Mouse (Mus musculus) midbrain, embryonic 14.5 days (tissue): ENCODE data around the gene Klhl24. TPM values are rescaled to one million over a fixed set of nuclear protein-coding genes. Genes with fewer than 3 reads are reported as not detected.

ENCODE experiments used
- ATAC-seq: fragments of 200-750 bp; cut with Nextera tagmentation; 2 replicates; pipeline ENCODE4 v1.8.0; 2017; ENCODE audit warnings: moderate number of reproducible peaks, moderate library complexity; ENCODE audit not compliant: low FRiP score, low TSS enrichment
- DNase-seq: peaks from one replicate; pipeline ENCODE4 v3.0.0-alpha.2; 2015
- H3K27ac ChIP-seq: fragments of 300-500 bp; sonication (generic); replicated peaks from 2 replicates; pipeline ENCODE4 v1.5.1; 2014; ENCODE audit warnings: mild to moderate bottlenecking, low read depth, low read length, moderate library complexity
- H3K27me3 ChIP-seq: fragments of 300-500 bp; sonication (generic); 2 replicates; pipeline ENCODE4 v1.6.1; 2014; ENCODE audit warnings: low read length, control low read depth, mixed read lengths; ENCODE audit not compliant: control insufficient read depth, insufficient read depth
- H3K36me3 ChIP-seq: fragments of 300-500 bp; sonication (generic); 2 replicates; pipeline ENCODE4 v1.6.1; 2014; ENCODE audit warnings: low read length, control low read depth; ENCODE audit not compliant: control insufficient read depth, insufficient read depth
- H3K4me1 ChIP-seq: fragments of 300-500 bp; sonication (generic); 2 replicates; pipeline ENCODE4 v1.6.1; 2014; ENCODE audit warnings: mild to moderate bottlenecking, antibody characterized with exemption, low read length, control low read depth; ENCODE audit not compliant: control insufficient read depth, insufficient read depth
- H3K4me2 ChIP-seq: fragments of 300-500 bp; sonication (generic); 2 replicates; pipeline ENCODE4 v1.6.1; 2014; ENCODE audit warnings: mild to moderate bottlenecking, low read length, moderate library complexity
- H3K4me3 ChIP-seq: fragments of 300-500 bp; sonication (generic); replicated peaks from 2 replicates; pipeline ENCODE4 v1.5.1; 2014; ENCODE audit warnings: low read depth, low read length
- H3K9ac ChIP-seq: fragments of 300-500 bp; sonication (generic); replicated peaks from 2 replicates; pipeline ENCODE4 v1.6.1; 2014; ENCODE audit warnings: mild to moderate bottlenecking, low read length, moderate library complexity
- H3K9me3 ChIP-seq: fragments of 300-500 bp; sonication (generic); 2 replicates; pipeline ENCODE4 v1.6.1; 2016; ENCODE audit warnings: low read length, control low read depth, mixed read lengths; ENCODE audit not compliant: control insufficient read depth
- WGBS: fragments of 180-500 bp; shearing (Covaris S2); extraction: QIAGEN DNeasy Blood & Tissue Kit; methylation state at CpG from one replicate; pipeline ENCODE4 v1.1.7; 2014; 5-methylcytosine and 5-hydroxymethylcytosine counted together
- polyA plus RNA-seq: library from polyadenylated mRNA; unstranded; fragments of >200 nt; fragmentation: Nextera tagmentation; extraction: Ambion mirVana; gene quantifications from 2 replicates; pipeline ENCODE4 v1.2.1, GENCODE M21; 2014

Gene Klhl24
- polyA plus RNA-seq: 55.8 and 71.3 TPM in 2 replicates

DNA sequence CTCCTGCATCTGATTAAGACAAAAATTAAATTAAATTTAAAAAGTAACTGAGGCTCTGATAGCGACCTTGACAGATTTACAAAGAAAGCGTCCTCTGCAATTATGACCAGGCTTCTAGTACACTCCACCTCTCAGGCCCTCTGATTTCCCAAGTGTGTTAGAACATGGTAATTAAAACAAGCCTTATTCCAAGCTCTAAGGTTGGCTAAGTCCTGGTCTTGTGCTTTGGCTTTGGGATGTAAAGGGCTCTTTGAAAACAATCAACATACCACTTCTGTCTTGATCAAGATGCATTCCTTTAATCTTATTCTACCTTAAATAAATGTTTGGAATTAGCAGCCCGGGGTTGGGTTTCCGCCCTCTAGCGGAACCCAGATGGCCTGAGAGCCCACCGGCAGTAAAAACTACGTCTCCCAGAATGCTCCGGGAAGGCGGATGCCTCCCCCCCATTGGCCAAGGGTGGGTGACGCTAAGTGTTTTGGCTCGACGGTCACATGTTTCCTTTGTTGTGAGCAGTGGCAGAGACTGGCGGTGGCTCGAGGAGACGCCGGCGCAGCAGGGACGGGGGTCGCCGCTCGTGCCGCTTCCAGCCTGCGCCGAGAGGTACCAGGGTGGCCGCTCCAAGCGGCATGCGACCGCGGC lies at the start of gene Klhl24:
Gene Klhl24, plus strand, starts transcription at position 474 of the 642 bp plus-strand sequence.
- H3K4me3 ChIP-seq: peak within 1 kb of the TSS; percentile 98
- peaks cover 8% of the 10 kb centered on the region; the same call in 1 of the 2 replicates for H3K4me1 ChIP-seq
- ATAC-seq: peak; percentile 97
- H3K9ac ChIP-seq: peak within 1 kb of the TSS; percentile 99
- WGBS: 1% methylated on average over 29 of the region's 29 CpGs
- no peaks in the 10 kb centered on the region for H3K36me3 ChIP-seq
- peak within 1 kb of the TSS; percentile 59 for H3K4me2 ChIP-seq
- H3K9me3 ChIP-seq: no peaks in the 10 kb centered on the region; the same call in 1 of the 2 replicates
- DNase-seq: peak; percentile 98
- peak within 1 kb of the TSS; percentile 99 for H3K27ac ChIP-seq
- H3K27me3 ChIP-seq: no peaks in the 10 kb centered on the region

DNA sequence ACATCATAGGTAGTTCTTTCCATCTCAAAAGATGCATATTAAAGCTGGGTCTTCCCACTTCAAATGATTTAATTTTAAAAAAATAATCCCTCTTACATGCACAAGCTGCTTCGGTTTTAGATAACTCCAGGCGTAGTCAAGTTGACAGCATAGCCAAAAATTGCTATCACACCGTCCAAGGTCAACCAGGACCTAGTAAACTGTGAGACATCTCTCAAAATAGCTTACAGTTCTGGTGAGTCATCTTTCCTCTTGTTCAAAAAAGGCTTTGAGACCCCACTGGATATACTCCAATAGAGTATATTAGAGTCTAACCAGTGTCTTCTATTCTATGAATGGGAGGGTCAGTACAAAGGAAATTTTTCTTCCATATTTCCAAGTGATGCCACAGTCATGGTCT lies 44.7 kb upstream of the Klhl24 start:
- DNase-seq (no peak), ATAC-seq (no peak)
- Histone ChIP-seq H3K36me3 (no peaks in the 10 kb centered on the region), H3K4me2 (no peak overlapping the region), H3K27me3 (no peaks in the 10 kb centered on the region), H3K9me3 (no peaks in the 10 kb centered on the region), H3K4me3 (no peak overlapping the region), H3K9ac (no peak overlapping the region), H3K27ac (no peak overlapping the region), H3K4me1 (no peaks in the 10 kb centered on the region)
- WGBS: 94% methylated on average over 3 of the region's 3 CpGs

DNA sequence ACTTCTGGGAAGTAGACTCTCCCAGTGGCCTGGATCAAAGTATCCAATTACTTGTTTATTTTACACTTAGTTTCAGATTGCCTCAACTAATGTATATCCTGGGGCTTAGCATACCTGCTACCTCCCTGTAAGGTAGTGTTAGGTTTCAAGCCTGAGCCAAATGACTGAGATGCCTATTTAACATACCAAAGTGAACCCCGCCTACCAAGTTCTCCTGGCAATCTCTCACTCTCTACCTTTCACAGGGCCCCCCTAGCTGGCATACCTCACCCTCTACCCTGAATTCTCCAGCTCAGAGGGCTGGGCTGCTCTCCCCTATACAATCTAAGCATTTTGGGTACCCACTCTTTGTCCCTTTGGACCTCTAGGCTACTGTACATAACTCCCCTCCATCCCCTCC lies 24.6 kb upstream of the Klhl24 start:
- Histone ChIP-seq H3K4me3 (no peak overlapping the region), H3K27ac (no peak overlapping the region), H3K36me3 (no peaks in the 10 kb centered on the region), H3K9ac (no peak overlapping the region), H3K4me2 (no peak overlapping the region), H3K9me3 (no peaks in the 10 kb centered on the region), H3K4me1 (no peaks in the 10 kb centered on the region), H3K27me3 (no peaks in the 10 kb centered on the region)
- no peak for ATAC-seq
- DNase-seq: no peak
- WGBS: 79% methylated on average over 1 of the region's 1 CpGs

DNA sequence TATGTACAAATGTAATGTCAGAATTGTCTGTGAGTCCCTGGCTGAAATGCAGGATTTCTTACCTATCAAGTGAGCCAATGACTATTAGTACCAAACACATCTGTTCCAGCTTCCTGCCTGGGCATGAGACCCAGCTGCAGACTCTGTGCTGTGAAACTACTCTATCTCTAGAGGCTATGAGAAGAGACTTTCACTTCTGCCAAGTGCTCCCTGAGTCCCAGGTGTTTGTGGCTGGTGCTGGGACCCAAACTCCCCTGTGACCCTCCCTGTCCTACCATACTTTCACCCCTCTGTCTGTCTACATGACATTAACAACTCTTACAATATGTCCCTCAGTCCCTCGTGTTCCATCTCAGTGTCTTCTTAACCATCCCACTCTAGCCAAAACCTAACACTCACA lies 20.7 kb upstream of the Klhl24 start:
- Histone ChIP-seq H3K9ac (no peak overlapping the region), H3K4me2 (no peak overlapping the region), H3K4me3 (no peak overlapping the region), H3K27me3 (no peaks in the 10 kb centered on the region), H3K4me1 (no peaks in the 10 kb centered on the region), H3K27ac (no peak overlapping the region), H3K36me3 (no peaks in the 10 kb centered on the region), H3K9me3 (no peaks in the 10 kb centered on the region)
- ATAC-seq (no peak), DNase-seq (no peak)
- 71% methylated on average over 1 of the region's 1 CpGs for WGBS

DNA sequence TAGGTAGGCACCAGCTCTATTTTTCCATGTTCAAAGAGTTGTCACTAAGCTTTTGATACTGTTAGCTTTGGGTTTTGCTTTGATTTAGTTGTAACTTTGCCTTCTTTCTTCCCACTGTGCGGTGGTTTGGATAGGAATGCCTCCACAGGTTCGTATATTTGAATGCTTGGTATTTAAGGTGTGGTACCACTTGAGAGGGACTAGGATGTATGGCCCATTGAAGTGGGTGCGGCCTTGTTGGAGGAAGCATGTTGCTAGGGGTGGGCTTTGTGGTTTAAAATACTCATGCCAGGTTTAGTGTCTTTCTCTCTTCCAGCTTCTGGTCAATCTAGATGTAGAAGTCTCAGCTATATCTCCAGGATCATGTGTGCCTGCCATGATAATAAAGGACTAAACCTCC lies 17.1 kb upstream of the Klhl24 start:
- Histone ChIP-seq H3K27ac (no peak overlapping the region), H3K36me3 (no peaks in the 10 kb centered on the region), H3K4me3 (no peak overlapping the region), H3K9me3 (no peaks in the 10 kb centered on the region), H3K4me1 (no peaks in the 10 kb centered on the region), H3K27me3 (no peaks in the 10 kb centered on the region), H3K4me2 (no peak overlapping the region), H3K9ac (no peak overlapping the region)
- DNase-seq (no peak), ATAC-seq (no peak)
- 91% methylated on average over 3 of the region's 3 CpGs for WGBS

DNA sequence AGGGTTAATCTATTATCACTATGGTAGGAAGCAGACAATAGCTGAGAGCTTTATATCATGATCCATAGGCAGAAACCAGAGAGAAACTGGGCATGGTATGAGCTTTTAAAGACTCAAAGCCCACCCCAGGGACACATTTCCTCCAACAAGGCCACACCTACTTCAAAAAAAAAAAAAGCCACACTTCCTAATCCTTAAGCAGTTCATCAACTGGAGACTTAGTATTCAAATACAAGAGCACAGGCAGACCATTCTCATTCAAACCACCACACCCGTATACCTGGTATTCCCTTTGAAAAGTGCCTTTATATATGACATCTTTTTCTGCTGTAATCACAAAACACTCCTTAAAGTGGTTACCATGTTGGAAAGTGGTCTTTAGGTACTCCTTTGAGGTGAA lies 12.7 kb upstream of the Klhl24 start:
- Histone ChIP-seq H3K9me3 (no peaks in the 10 kb centered on the region), H3K4me2 (no peak overlapping the region), H3K36me3 (no peaks in the 10 kb centered on the region), H3K9ac (no peak overlapping the region), H3K4me3 (no peak overlapping the region), H3K27ac (no peak overlapping the region), H3K27me3 (no peaks in the 10 kb centered on the region), H3K4me1 (no peaks in the 10 kb centered on the region)
- 87% methylated on average over 1 of the region's 1 CpGs for WGBS
- ATAC-seq: no peak
- DNase-seq: no peak

DNA sequence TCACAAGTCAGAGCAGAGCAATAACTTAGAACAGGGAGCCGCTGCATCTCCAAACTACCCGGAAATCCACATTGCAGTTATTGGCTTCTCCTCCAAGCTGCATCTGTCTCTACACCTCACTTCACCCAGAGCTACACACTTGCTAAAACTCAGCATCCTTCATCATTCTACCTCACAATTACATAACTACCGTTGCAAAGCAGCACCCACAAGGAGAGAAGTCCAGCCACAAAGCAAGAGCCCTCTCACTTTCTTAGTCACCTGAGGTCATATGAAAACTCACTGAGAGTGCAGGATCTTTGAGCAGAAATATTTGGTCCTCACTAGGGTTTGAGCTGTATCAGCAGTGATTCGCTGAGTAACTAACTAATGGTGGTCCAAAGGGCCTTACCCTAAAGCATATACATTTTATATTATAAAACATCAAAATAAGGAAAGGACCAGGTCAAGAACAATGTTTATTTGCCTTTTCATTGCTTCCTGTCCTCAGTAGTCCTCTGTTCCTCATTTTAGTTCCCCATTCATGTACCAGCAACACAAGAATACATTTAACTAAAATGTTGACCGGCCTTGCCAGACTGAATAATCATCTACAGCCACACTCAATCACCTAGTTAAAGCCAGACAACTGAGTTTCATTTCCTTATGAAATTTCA lies 12.0 kb upstream of the Klhl24 start:
- Histone ChIP-seq H3K9me3 (no peaks in the 10 kb centered on the region), H3K36me3 (no peaks in the 10 kb centered on the region), H3K4me2 (no peak overlapping the region), H3K4me3 (no peak overlapping the region), H3K27ac (no peak overlapping the region), H3K27me3 (no peaks in the 10 kb centered on the region), H3K9ac (no peak overlapping the region), H3K4me1 (no peaks in the 10 kb centered on the region)
- DNase-seq (no peak), ATAC-seq (no peak)
- 93% methylated on average over 5 of the region's 5 CpGs for WGBS

DNA sequence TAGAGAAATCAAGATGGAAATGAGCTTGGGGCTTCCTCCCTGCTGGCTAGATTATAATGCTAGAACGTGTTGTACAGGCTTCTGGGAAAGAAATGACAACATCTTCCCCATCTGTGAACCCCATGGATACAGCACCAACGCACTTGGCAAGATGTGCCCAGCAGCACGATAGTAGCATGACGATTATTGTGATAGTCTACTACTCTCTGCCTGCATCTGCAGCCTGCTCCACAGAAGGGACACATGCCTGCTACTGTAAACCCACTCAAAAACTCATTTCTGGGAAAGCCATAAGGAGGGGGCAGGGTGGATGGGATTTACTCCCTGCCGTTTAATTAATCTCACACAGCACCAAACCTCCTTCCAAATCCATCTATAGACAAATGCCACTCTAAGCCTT lies 10.4 kb upstream of the Klhl24 start:
- Histone ChIP-seq H3K4me1 (no peaks in the 10 kb centered on the region), H3K27me3 (no peaks in the 10 kb centered on the region), H3K36me3 (no peaks in the 10 kb centered on the region), H3K9me3 (no peaks in the 10 kb centered on the region), H3K4me2 (no peak overlapping the region), H3K9ac (no peak overlapping the region), H3K4me3 (no peak overlapping the region), H3K27ac (no peak overlapping the region)
- 74% methylated on average over 5 of the region's 5 CpGs for WGBS
- no peak for ATAC-seq
- no peak for DNase-seq

DNA sequence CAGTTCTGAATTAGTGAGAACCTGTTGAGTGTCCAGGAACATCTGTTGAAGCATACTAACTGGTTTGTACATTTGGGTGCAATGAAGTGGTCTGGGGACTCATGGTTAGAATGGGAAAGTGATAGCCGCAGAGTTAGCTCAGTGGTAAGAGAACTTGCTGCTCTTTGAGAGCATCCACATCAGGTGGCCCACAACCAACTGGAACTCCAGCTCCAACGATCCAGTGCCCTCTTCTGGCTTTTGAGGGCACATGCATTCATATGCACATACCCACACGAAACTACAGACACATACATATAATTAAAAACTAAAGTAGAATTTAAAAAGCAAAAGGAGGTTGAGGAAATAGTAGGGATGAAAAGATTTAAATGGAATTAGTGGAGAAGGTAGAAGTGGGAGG lies 7.7 kb upstream of the Klhl24 start:
- Histone ChIP-seq H3K4me2 (no peak overlapping the region), H3K36me3 (no peaks in the 10 kb centered on the region)
- 89% methylated on average over 3 of the region's 3 CpGs for WGBS

More for the DNA sequence above, 7.7 kb upstream of the Klhl24 start:
- H3K4me1 ChIP-seq: no peaks in the 10 kb centered on the region
- H3K4me3 ChIP-seq: no peak overlapping the region
- H3K27me3 ChIP-seq: no peaks in the 10 kb centered on the region
- no peak overlapping the region for H3K9ac ChIP-seq
- DNase-seq: no peak
- no peaks in the 10 kb centered on the region; the same call in 1 of the 2 replicates for H3K9me3 ChIP-seq
- H3K27ac ChIP-seq: no peak overlapping the region
- ATAC-seq: no peak
